In genomic region chr4:118543158-118543530, GRCm38 (mm10) we compare ENCODE assay signal across 9 mouse cellular contexts. TPM values are rescaled to one million over a fixed set of nuclear protein-coding genes. Genes with fewer than 3 reads are reported as not detected.
DNase-seq lines count a peak whose midpoint lies in the region; ATAC-seq and TF ChIP-seq lines count a peak whose summit lies in the region.
"Had no signal": no experiment of that assay in that cellular context is flagged by ENCODE, and none has a peak within 500 bp of the region (broad histone marks: within the 10 kb centered on the region; RNA-seq: fewer than 3 reads in every experiment).

No protein-coding gene starts in this region.

- peak overlapping the region; percentile 54 for H3K9ac ChIP-seq in ES-E14 (ENCODE audit: insufficient read depth, low read depth, low read length, poor library complexity, severe bottlenecking)
- H3K9ac ChIP-seq in heart, embryonic 12.5 days, result peak overlapping the region; percentile 35
- H3K9ac ChIP-seq in kidney, postnatal 0 days (ENCODE audit: low read depth, low read length), result peak overlapping the region; percentile 28; the same call in 1 of the 2 replicates

- no peak for ATAC-seq in heart, embryonic 12.5 days (ENCODE audit: insufficient number of reproducible peaks, low FRiP score)
- peak; percentile 29 for ATAC-seq in kidney, postnatal 0 days (replicated peaks; ENCODE audit: low FRiP score, low read depth)

- no peaks in the 10 kb centered on the region for H3K9me3 ChIP-seq in ES-E14 (ENCODE audit: control insufficient read depth, insufficient read depth, low read depth, low read length)
- H3K9me3 ChIP-seq in heart, embryonic 12.5 days (replicated peaks), result peaks cover 3% of the 10 kb centered on the region
- H3K9me3 ChIP-seq in kidney, postnatal 0 days (replicated peaks; ENCODE audit: low read length), result no peaks in the 10 kb centered on the region

- H3K4me1 ChIP-seq in ES-E14 (ENCODE audit: control insufficient read depth in 2 of 2, insufficient read depth in 2 of 2, low read length in 2 of 2, poor library complexity in 1 of 2), result peaks cover 3 to 27% of the 10 kb centered on the region in 2 experiments; a peak in 2 of 4 replicates
- H3K4me1 ChIP-seq in heart, embryonic 12.5 days (replicated peaks), result peaks cover 15% of the 10 kb centered on the region
- H3K4me1 ChIP-seq in kidney, postnatal 0 days (replicated peaks; ENCODE audit: insufficient read depth, low read length), result no peaks in the 10 kb centered on the region; the same call in 1 of the 2 replicates

- peak overlapping the region; percentile 61 to 70 for H3K4me3 ChIP-seq in ES-E14 (ENCODE audit: insufficient read depth in 1 of 2, low read depth in 1 of 2, low read length in 2 of 2, poor library complexity in 1 of 2, severe bottlenecking in 1 of 2)
- H3K4me3 ChIP-seq in heart, embryonic 12.5 days, result peak overlapping the region; percentile 45
- H3K4me3 ChIP-seq in kidney, postnatal 0 days (replicated peaks; ENCODE audit: low read depth, low read length), result peak overlapping the region; percentile 26

- H3K4me2 ChIP-seq in heart, embryonic 12.5 days, result peak overlapping the region; percentile 78
- peak overlapping the region; percentile 53 for H3K4me2 ChIP-seq in kidney, postnatal 0 days (ENCODE audit: low read length)

- peaks cover 23% of the 10 kb centered on the region for H3K27me3 ChIP-seq in heart, embryonic 12.5 days (replicated peaks)
- no peaks in the 10 kb centered on the region for H3K27me3 ChIP-seq in kidney, postnatal 0 days (ENCODE audit: insufficient read depth, low read length)

- WGBS in heart, embryonic 12.5 days, result 15% methylated on average over 13 of the region's 13 CpGs
- 16% methylated on average over 13 of the region's 13 CpGs for WGBS in kidney, postnatal 0 days

- H3K36me3 ChIP-seq in ES-E14 (ENCODE audit: control insufficient read depth, insufficient read depth, low read length, poor library complexity, severe bottlenecking), result peaks cover 6% of the 10 kb centered on the region; the same call in 1 of the 2 replicates
- no peaks in the 10 kb centered on the region for H3K36me3 ChIP-seq in heart, embryonic 12.5 days
- H3K36me3 ChIP-seq in kidney, postnatal 0 days (ENCODE audit: insufficient read depth, low read length), result no peaks in the 10 kb centered on the region

- TF ChIP-seq CTCF in kidney, postnatal 0 days (IDR thresholded peaks at IDR 0.05; ENCODE audit: low read depth), result no peak

- H3K27ac ChIP-seq in ES-E14 (ENCODE audit: insufficient read depth, low read depth, low read length, poor library complexity, severe bottlenecking), result peak overlapping the region; percentile 89; the same call in 1 of the 2 replicates
- no peak overlapping the region for H3K27ac ChIP-seq in heart, embryonic 12.5 days (ENCODE audit: poor library complexity, severe bottlenecking)
- H3K27ac ChIP-seq in kidney, postnatal 0 days, result peak overlapping the region; percentile 84

- in situ Hi-C loops in ES-E14 (cut with MboI; ENCODE audit: low sequenced_read_pairs in 2 of 2, unreplicated experiment in 2 of 2), result no loop called here

- DNase-seq in CD4-positive helper T cell, adult 2 months (ENCODE audit: low read depth, low spot score), result peak; percentile 7
- DNase-seq in ES-E14 (ENCODE audit: low read depth, low spot score), result peak; percentile 35
- DNase-seq in kidney, postnatal 0 days (ENCODE audit: low spot score), result peak; percentile 43
- peak; percentile 38 for DNase-seq in lung, postnatal 10 days
- peak; percentile 55 for DNase-seq in telencephalon, adult 2 months (ENCODE audit: low read depth, low spot score)
- no peak for DNase-seq in gastrocnemius, postnatal 10 days
- no peak for DNase-seq in adipocyte (ENCODE audit: low spot score)

TF ChIP-seq in ES-E14, 5 proteins besides CTCF, POLR2A, EP300 and RAD21:
- no peak for TF ChIP-seq ZNF384 (IDR thresholded peaks at IDR 0.05; ENCODE audit: low read depth, low read length)
- TF ChIP-seq MAFK (IDR thresholded peaks at IDR 0.05; ENCODE audit: insufficient read depth, low read depth, low read length), result no peak
- no peak for TF ChIP-seq CHD2 (IDR thresholded peaks at IDR 0.05; ENCODE audit: low read depth, low read length)
- TF ChIP-seq HCFC1 (IDR thresholded peaks at IDR 0.05; ENCODE audit: borderline replicate concordance, insufficient read depth, low read length), result no peak
- TF ChIP-seq ZC3H11A (IDR thresholded peaks at IDR 0.05; ENCODE audit: borderline replicate concordance, low read depth, low read length), result no peak

RNA-seq across cellular contexts. Expression of gene Tmem125, which starts 0.7 kb away (rescaled TPM):
- 12.0 and 19.1 TPM in 2 replicates for total RNA-seq in ES-E14 (2012; rRNA removed)
- polyA plus RNA-seq in heart, embryonic 12.5 days (2016; fragmentation: Nextera tagmentation; extraction: Ambion mirVana), result 0.18 and 0.23 TPM in 2 replicates
- 11.3 and 12.3 TPM in 2 replicates for polyA plus RNA-seq in kidney, postnatal 0 days (2015; fragmentation: Nextera tagmentation; extraction: Ambion mirVana)
- under 1 TPM; 0.14 to 0.23 TPM for total RNA-seq in gastrocnemius, postnatal 10 days (2021)

RNA-seq across cellular contexts. Expression of gene 2610528J11Rik, which starts 16.3 kb away (rescaled TPM):
- 3.2 and 8.8 TPM in 2 replicates for total RNA-seq in ES-E14 (2012; rRNA removed)
- 0.27 and 0.31 TPM in 2 replicates for polyA plus RNA-seq in heart, embryonic 12.5 days (2016; fragmentation: Nextera tagmentation; extraction: Ambion mirVana)
- 63.3 and 66.5 TPM in 2 replicates for polyA plus RNA-seq in kidney, postnatal 0 days (2015; fragmentation: Nextera tagmentation; extraction: Ambion mirVana)
- not detected for total RNA-seq in gastrocnemius, postnatal 10 days (2021)
- total RNA-seq: common myeloid progenitor, adult 5-6 weeks had no signal

RNA-seq across cellular contexts. Expression of gene Tie1, which starts 53.3 kb away (rescaled TPM):
- 1.0 and 1.3 TPM in 2 replicates for total RNA-seq in ES-E14 (2012; rRNA removed)
- 65.8 and 69.4 TPM in 2 replicates for polyA plus RNA-seq in heart, embryonic 12.5 days (2016; fragmentation: Nextera tagmentation; extraction: Ambion mirVana)
- 45.6 and 49.4 TPM in 2 replicates for polyA plus RNA-seq in kidney, postnatal 0 days (2015; fragmentation: Nextera tagmentation; extraction: Ambion mirVana)
- total RNA-seq in gastrocnemius, postnatal 10 days (2021), result 10 to 100 TPM; 37.6 to 38.5 TPM

Comparison
In these comparisons a context has a peak if more than half of its experiments do, and no peak if none do; other contexts are left out.
1. DNase-seq: peak in CD4-positive helper T cell, adult 2 months (single experiment), ES-E14 (single experiment), kidney, postnatal 0 days (single experiment), lung, postnatal 10 days (single experiment) and telencephalon, adult 2 months (single experiment); none in gastrocnemius, postnatal 10 days (single experiment) and adipocyte (single experiment).
2. RNA of gene Tmem125, which starts 0.7 kb away (total RNA-seq): 12.0 to 19.1 TPM in ES-E14; 0.14 to 0.23 TPM in gastrocnemius, postnatal 10 days; every median in the first group is over 10 times any median in the second.
3. RNA of gene Tie1, which starts 53.3 kb away (total RNA-seq): 37.6 to 38.5 TPM in gastrocnemius, postnatal 10 days; 1.0 to 1.3 TPM in ES-E14; every median in the first group is over 10 times any median in the second.
4. Peak in every context shown above with its lines, with median percentiles within 50 percentile points of each other: H3K4me3 ChIP-seq and H3K9ac ChIP-seq.